Mouse (Mus musculus): ENCODE results near the gene Teddm3.

Gene Teddm3

GRCm38 (mm10) chr16:21168730-21169129 is 14.9 kb upstream of the Teddm3 start:
- no peak for TF ChIP-seq GATA4 (IDR thresholded peaks at IDR 0.05; ENCODE audit: insufficient replicate concordance, low read length)

DNA sequence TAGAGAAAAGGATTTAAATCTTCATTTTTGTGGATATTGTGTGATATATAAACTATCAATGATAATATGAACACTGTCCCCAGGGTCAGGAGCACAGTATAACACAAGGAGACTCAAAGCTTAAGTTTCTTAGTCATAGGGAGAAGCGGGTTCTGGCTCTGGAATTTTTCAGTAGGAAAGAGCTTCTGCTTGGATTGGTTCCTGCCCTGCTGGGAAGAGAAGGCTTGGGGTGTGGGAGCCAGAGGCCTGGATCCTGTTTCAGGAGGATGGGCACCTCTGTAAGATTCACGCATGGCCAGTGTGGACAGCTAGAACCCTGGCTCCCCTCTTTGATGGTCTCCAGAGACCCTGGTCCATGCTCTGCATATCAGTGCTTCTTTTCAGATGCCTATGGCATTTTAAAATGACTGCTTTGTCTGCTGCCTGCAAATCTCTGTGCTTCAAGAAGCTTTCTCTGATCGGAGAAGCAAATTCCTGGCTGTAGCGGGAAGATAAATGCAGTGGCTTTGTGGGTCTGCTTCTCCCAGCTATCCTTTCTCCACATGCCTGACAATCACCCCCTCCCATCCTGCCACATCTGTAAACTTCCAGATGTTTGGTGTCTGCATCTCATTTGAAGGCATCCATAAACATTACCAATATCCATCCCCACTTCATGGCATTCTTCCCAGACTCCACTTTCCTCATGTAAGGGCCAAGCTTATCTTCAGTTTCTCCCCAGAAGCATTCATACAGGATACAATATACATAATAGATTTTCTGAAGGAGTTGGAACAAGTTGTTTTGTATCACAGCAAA is 2.0 kb downstream of the Teddm3 start:
- no peak for TF ChIP-seq GATA4 (IDR thresholded peaks at IDR 0.05; ENCODE audit: insufficient replicate concordance, low read length)

- TF ChIP-seq GATA4 (IDR thresholded peaks at IDR 0.05; ENCODE audit: insufficient replicate concordance, low read length), result no peak
These were observed 3.9 kb downstream of the Teddm3 start for GRCm38 (mm10) chr16:21149896-21150295.

GRCm38 (mm10) chr16:21136312-21137083 is 17.3 kb downstream of the Teddm3 start:
- TF ChIP-seq GATA4 (IDR thresholded peaks at IDR 0.05; ENCODE audit: insufficient replicate concordance, low read length), result no peak

- no peak for TF ChIP-seq GATA4 (IDR thresholded peaks at IDR 0.05; ENCODE audit: insufficient replicate concordance, low read length)
These were observed 37.7 kb downstream of the Teddm3 start for GRCm38 (mm10) chr16:21116078-21116477.

DNA sequence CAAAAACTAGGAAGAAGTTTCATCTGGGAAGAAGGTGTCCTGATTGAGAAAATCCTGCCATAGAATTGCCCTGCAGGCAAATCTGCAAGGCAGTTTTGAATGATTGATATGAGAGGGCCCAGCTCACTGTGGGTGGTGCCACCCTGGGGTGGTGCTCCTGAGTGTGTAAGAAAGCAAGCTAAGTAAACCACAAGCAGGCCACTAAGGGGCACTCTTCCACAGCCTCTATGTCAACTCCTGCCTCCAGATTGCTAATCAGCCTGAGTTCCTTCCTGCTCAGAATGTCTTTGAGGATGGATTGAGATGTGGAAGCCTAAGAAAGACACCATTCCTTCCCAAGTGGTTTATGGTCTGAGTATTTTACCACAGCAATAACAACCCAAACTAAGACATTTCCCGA is 44.3 kb downstream of the Teddm3 start:
- no peak for TF ChIP-seq GATA4 (IDR thresholded peaks at IDR 0.05; ENCODE audit: insufficient replicate concordance, low read length)

Measured in liver, adult (tissue).